ENCODE assay signal across 17 mouse cellular contexts in the genomic region with DNA sequence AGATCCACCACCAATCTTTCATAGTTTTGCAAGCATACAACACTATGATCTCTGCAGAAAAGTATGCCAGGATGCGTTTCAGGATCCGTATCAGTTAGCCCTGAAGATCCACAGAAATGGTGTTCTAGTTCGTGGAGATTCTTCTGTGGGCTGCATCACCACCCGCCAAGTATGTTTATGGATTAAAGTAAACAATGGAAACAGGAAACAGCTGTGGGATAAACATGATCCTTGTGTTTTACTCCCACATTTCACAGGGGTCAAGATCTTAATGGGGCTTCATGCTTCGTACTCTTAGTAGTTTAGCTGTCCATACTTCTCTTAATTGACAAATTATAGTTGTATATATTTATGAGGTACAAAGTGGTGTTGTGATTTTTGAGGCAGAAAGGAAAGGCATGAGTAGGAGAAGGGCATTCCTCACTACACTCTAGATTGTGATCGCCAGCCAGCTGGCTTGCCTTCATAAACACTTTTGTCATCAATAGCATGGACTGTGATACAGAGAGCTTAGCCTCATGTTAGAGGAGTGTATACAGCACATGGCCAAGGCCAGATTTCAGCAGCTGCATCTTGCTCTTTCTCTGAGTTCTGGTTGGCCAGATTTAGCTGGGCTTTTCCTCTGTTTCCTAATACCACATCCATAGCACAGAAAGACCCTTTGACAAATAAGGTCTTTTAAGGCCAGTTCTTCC.
A peak's percentile ranks its signal among the peaks of the same experiment; 100 is the strongest.
DNase-seq lines count a peak whose midpoint lies in the region; ATAC-seq lines count a peak whose summit lies in the region.
"Had no signal": no experiment of that assay in that cellular context is flagged by ENCODE, and none has a peak within 500 bp of the region (broad histone marks: within the 10 kb centered on the region; RNA-seq: fewer than 3 reads in every experiment).

No protein-coding gene starts in this region.

- H3K4me1 ChIP-seq in kidney, embryonic 14.5 days (ENCODE audit: control insufficient read depth, insufficient read depth, low read length) = no peaks in the 10 kb centered on the region
- H3K4me1 ChIP-seq in embryonic facial prominence, embryonic 15.5 days = no peaks in the 10 kb centered on the region
- 0 out of 2 replicates have a peak, but pooled peaks cover 6% of the 10 kb centered on the region for H3K4me1 ChIP-seq in lung, embryonic 16.5 days (replicated peaks; ENCODE audit: control insufficient read depth, insufficient read depth, low read length)
- H3K4me1 ChIP-seq in stomach, embryonic 14.5 days (ENCODE audit: control insufficient read depth, insufficient read depth, low read length) = peaks cover 2% of the 10 kb centered on the region; the same call in 1 of the 2 replicates
- no peaks in the 10 kb centered on the region for H3K4me1 ChIP-seq in forebrain, embryonic 12.5 days
- H3K4me1 ChIP-seq: hindbrain, embryonic 13.5 days; midbrain, embryonic 10.5 days had no signal

- WGBS in kidney, embryonic 14.5 days = 57% methylated on average over 6 of the region's 6 CpGs
- WGBS in embryonic facial prominence, embryonic 15.5 days = 55% methylated on average over 6 of the region's 6 CpGs
- 34% methylated on average over 6 of the region's 6 CpGs for WGBS in lung, embryonic 16.5 days
- WGBS in stomach, embryonic 14.5 days = 46% methylated on average over 6 of the region's 6 CpGs
- WGBS in forebrain, embryonic 12.5 days = 84% methylated on average over 6 of the region's 6 CpGs

- no peaks in the 10 kb centered on the region for H3K27me3 ChIP-seq in kidney, embryonic 14.5 days (ENCODE audit: control insufficient read depth, insufficient read depth, low read length)
- H3K27me3 ChIP-seq in embryonic facial prominence, embryonic 15.5 days = no peaks in the 10 kb centered on the region
- H3K27me3 ChIP-seq in lung, embryonic 16.5 days (ENCODE audit: control insufficient read depth, insufficient read depth, low read depth, low read length) = no peaks in the 10 kb centered on the region
- H3K27me3 ChIP-seq in stomach, embryonic 14.5 days (ENCODE audit: control insufficient read depth, insufficient read depth, low read length) = no peaks in the 10 kb centered on the region
- H3K27me3 ChIP-seq in forebrain, embryonic 12.5 days = no peaks in the 10 kb centered on the region
- H3K27me3 ChIP-seq: hindbrain, embryonic 13.5 days had no signal

- no peak overlapping the region for H3K27ac ChIP-seq in kidney, embryonic 14.5 days (ENCODE audit: low read depth, low read length)
- no peak overlapping the region for H3K27ac ChIP-seq in embryonic facial prominence, embryonic 15.5 days (replicated peaks)
- H3K27ac ChIP-seq in lung, embryonic 16.5 days (ENCODE audit: low read length) = peak overlapping the region; percentile 79
- H3K27ac ChIP-seq in stomach, embryonic 14.5 days (ENCODE audit: low read length) = peak overlapping the region; percentile 73; the same call in 1 of the 2 replicates
- no peak overlapping the region for H3K27ac ChIP-seq in forebrain, embryonic 12.5 days
- H3K27ac ChIP-seq: hindbrain, embryonic 13.5 days; midbrain, embryonic 10.5 days had no signal

- H3K9ac ChIP-seq in kidney, embryonic 14.5 days (ENCODE audit: low read depth, low read length) = no peak overlapping the region
- H3K9ac ChIP-seq in embryonic facial prominence, embryonic 15.5 days = no peak overlapping the region
- no peak overlapping the region for H3K9ac ChIP-seq in lung, embryonic 16.5 days (ENCODE audit: low read length)
- no peak overlapping the region for H3K9ac ChIP-seq in stomach, embryonic 14.5 days (replicated peaks; ENCODE audit: low read depth, low read length)
- no peak overlapping the region for H3K9ac ChIP-seq in forebrain, embryonic 12.5 days
- H3K9ac ChIP-seq: hindbrain, embryonic 13.5 days; liver, postnatal 0 days had no signal

- no peak for DNase-seq in kidney, adult 8-10 months
- no peak for DNase-seq in left cerebral cortex, adult 9 months (ENCODE audit: low spot score in 2 of 2)
- no peak for DNase-seq in cerebellum, postnatal 25 days
- DNase-seq: cerebellum, postnatal 14 days; heart, postnatal 14 days; kidney, adult 11 months; layer of hippocampus, adult 9-11 months; liver, postnatal 0 days had no signal

- H3K4me2 ChIP-seq in kidney, embryonic 14.5 days (replicated peaks; ENCODE audit: low read depth, low read length) = no peak overlapping the region
- no peak overlapping the region for H3K4me2 ChIP-seq in embryonic facial prominence, embryonic 15.5 days (replicated peaks)
- no peak overlapping the region for H3K4me2 ChIP-seq in lung, embryonic 16.5 days (ENCODE audit: low read depth, low read length)
- H3K4me2 ChIP-seq in stomach, embryonic 14.5 days (replicated peaks; ENCODE audit: low read depth, low read length) = no peak overlapping the region
- H3K4me2 ChIP-seq in forebrain, embryonic 12.5 days = no peak overlapping the region
- H3K4me2 ChIP-seq: heart, embryonic 11.5 days; hindbrain, embryonic 13.5 days had no signal

- H3K36me3 ChIP-seq in kidney, embryonic 14.5 days (ENCODE audit: control insufficient read depth, insufficient read depth, low read length) = no peaks in the 10 kb centered on the region
- no peaks in the 10 kb centered on the region for H3K36me3 ChIP-seq in embryonic facial prominence, embryonic 15.5 days
- no peaks in the 10 kb centered on the region for H3K36me3 ChIP-seq in lung, embryonic 16.5 days (ENCODE audit: control insufficient read depth, insufficient read depth, low read length)
- no peaks in the 10 kb centered on the region for H3K36me3 ChIP-seq in stomach, embryonic 14.5 days (ENCODE audit: control insufficient read depth, insufficient read depth, low read length)
- no peaks in the 10 kb centered on the region for H3K36me3 ChIP-seq in forebrain, embryonic 12.5 days (replicated peaks)
- H3K36me3 ChIP-seq: hindbrain, embryonic 13.5 days; midbrain, embryonic 10.5 days had no signal

- H3K9me3 ChIP-seq in kidney, embryonic 14.5 days (ENCODE audit: control insufficient read depth, low read length) = no peaks in the 10 kb centered on the region
- H3K9me3 ChIP-seq in embryonic facial prominence, embryonic 15.5 days (replicated peaks) = no peaks in the 10 kb centered on the region
- H3K9me3 ChIP-seq in lung, embryonic 16.5 days (ENCODE audit: control insufficient read depth, low read length) = no peaks in the 10 kb centered on the region
- H3K9me3 ChIP-seq in stomach, embryonic 14.5 days (ENCODE audit: control insufficient read depth, low read depth, low read length) = no peaks in the 10 kb centered on the region
- H3K9me3 ChIP-seq in forebrain, embryonic 12.5 days = no peaks in the 10 kb centered on the region
- H3K9me3 ChIP-seq: hindbrain, embryonic 13.5 days; midbrain, embryonic 10.5 days had no signal

- peak; percentile 43; the same call in 1 of the 2 replicates for ATAC-seq in kidney, embryonic 14.5 days (ENCODE audit: low FRiP score, low TSS enrichment)
- peak; percentile 39; the same call in 1 of the 2 replicates for ATAC-seq in embryonic facial prominence, embryonic 15.5 days (ENCODE audit: insufficient number of reproducible peaks, low FRiP score, low TSS enrichment, low read depth)
- peak; percentile 98 for ATAC-seq in lung, embryonic 16.5 days (ENCODE audit: low read depth)
- ATAC-seq in stomach, embryonic 14.5 days (ENCODE audit: insufficient number of reproducible peaks, insufficient read depth, low FRiP score, low read depth) = peak; percentile 79; the same call in 1 of the 2 replicates
- no peak for ATAC-seq in forebrain, embryonic 12.5 days (ENCODE audit: low FRiP score)
- ATAC-seq: forebrain, embryonic 16.5 days; liver, postnatal 0 days had no signal

- no peak overlapping the region for H3K4me3 ChIP-seq in kidney, embryonic 14.5 days (ENCODE audit: low read length)
- H3K4me3 ChIP-seq in embryonic facial prominence, embryonic 15.5 days (replicated peaks) = no peak overlapping the region
- no peak overlapping the region for H3K4me3 ChIP-seq in lung, embryonic 16.5 days (ENCODE audit: low read length)
- no peak overlapping the region for H3K4me3 ChIP-seq in stomach, embryonic 14.5 days (ENCODE audit: low read depth, low read length)
- no peak overlapping the region for H3K4me3 ChIP-seq in forebrain, embryonic 12.5 days (replicated peaks)
- H3K4me3 ChIP-seq: hindbrain, embryonic 13.5 days; midbrain, embryonic 10.5 days had no signal

Comparison
In these comparisons a context has a peak if more than half of its experiments do, and no peak if none do; other contexts are left out.
1. H3K27ac ChIP-seq: peak in lung, embryonic 16.5 days (single experiment) and stomach, embryonic 14.5 days (single experiment); none in kidney, embryonic 14.5 days (single experiment), embryonic facial prominence, embryonic 15.5 days (single experiment) and forebrain, embryonic 12.5 days (single experiment).